Mouse (Mus musculus) embryonic facial prominence, embryonic 15.5 days (tissue): ENCODE results near the gene Ccr4. TPM values are rescaled to one million over a fixed set of nuclear protein-coding genes. Genes with fewer than 3 reads are reported as not detected.

ENCODE experiments used
- ATAC-seq: fragments of 200-750 bp; cut with Nextera tagmentation; 2 replicates; pipeline ENCODE4 v1.8.0; 2017; ENCODE audit warnings: low read depth, moderate TSS enrichment; ENCODE audit not compliant: insufficient number of reproducible peaks, low FRiP score, low TSS enrichment
- H3K27ac ChIP-seq: fragments of 300-500 bp; sonication (generic); replicated peaks from 2 replicates; pipeline ENCODE4 v1.5.1; 2015; ENCODE audit warnings: mild to moderate bottlenecking, inconsistent platforms
- H3K27me3 ChIP-seq: fragments of 300-500 bp; sonication (generic); 2 replicates; pipeline ENCODE4 v1.6.1; 2015; ENCODE audit warnings: inconsistent platforms
- H3K36me3 ChIP-seq: fragments of 300-500 bp; sonication (generic); 2 replicates; pipeline ENCODE4 v1.6.1; 2015; ENCODE audit warnings: mild to moderate bottlenecking, inconsistent platforms
- H3K4me1 ChIP-seq: fragments of 300-500 bp; sonication (generic); 2 replicates; pipeline ENCODE4 v1.6.1; 2015; ENCODE audit warnings: inconsistent platforms
- H3K4me2 ChIP-seq: fragments of 300-500 bp; sonication (generic); replicated peaks from 2 replicates; pipeline ENCODE4 v1.6.1; 2015; ENCODE audit warnings: mild to moderate bottlenecking, inconsistent platforms
- H3K4me3 ChIP-seq: fragments of 300-500 bp; sonication (generic); replicated peaks from 2 replicates; pipeline ENCODE4 v1.5.1; 2015; ENCODE audit warnings: mild to moderate bottlenecking, inconsistent platforms
- H3K9ac ChIP-seq: fragments of 300-500 bp; sonication (generic); 2 replicates; pipeline ENCODE4 v1.6.1; 2015; ENCODE audit warnings: inconsistent platforms
- H3K9me3 ChIP-seq: fragments of 300-500 bp; sonication (generic); replicated peaks from 2 replicates; pipeline ENCODE4 v1.6.1; 2016; ENCODE audit warnings: inconsistent platforms
- WGBS: fragments of 180-500 bp; shearing (Covaris S2); methylation state at CpG from one replicate; pipeline ENCODE4 v1.1.7; 2015; 5-methylcytosine and 5-hydroxymethylcytosine counted together
- polyA plus RNA-seq: library from polyadenylated mRNA; unstranded; fragments of >200 nt; fragmentation: Nextera tagmentation; extraction: Ambion mirVana; gene quantifications from 2 replicates; pipeline ENCODE4 v1.2.1, GENCODE M21; 2015

Gene Ccr4
- 5.3 and 7.3 TPM in 2 replicates for polyA plus RNA-seq

DNA sequence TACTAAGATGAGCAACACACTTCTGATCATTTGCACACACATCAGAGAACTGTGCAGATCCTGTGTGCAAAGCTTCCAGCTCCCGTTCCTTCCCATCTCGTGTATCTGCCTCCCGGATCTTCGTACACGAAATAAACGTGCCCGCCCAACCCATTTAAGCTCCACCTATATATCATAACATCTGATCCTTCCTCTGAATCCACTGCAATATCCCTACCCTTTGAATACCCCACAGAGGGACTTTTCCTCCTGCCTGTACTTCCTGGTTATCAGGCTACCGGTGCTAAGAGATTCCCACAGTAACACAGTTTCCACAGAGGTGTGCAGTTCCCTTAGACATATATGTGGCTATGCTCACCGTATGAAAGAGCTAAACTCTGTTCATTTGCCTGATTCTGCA lies at the start of gene Ccr4:
TSS of gene Ccr4 (minus strand) at position 101 of the 400 bp plus-strand sequence.
- Histone ChIP-seq H3K4me2 (no peak within 1 kb of the TSS), H3K27me3 (peaks cover 3% of the 10 kb centered on the region; the same call in 1 of the 2 replicates), H3K9me3 (no peaks in the 10 kb centered on the region), H3K4me1 (0 out of 2 replicates have a peak, but pooled peaks cover 3% of the 10 kb centered on the region), H3K4me3 (no peak within 1 kb of the TSS), H3K36me3 (no peaks in the 10 kb centered on the region), H3K27ac (no peak within 1 kb of the TSS), H3K9ac (no peak within 1 kb of the TSS)
- no peak for ATAC-seq
- 77% methylated on average over 9 of the region's 9 CpGs for WGBS

DNA sequence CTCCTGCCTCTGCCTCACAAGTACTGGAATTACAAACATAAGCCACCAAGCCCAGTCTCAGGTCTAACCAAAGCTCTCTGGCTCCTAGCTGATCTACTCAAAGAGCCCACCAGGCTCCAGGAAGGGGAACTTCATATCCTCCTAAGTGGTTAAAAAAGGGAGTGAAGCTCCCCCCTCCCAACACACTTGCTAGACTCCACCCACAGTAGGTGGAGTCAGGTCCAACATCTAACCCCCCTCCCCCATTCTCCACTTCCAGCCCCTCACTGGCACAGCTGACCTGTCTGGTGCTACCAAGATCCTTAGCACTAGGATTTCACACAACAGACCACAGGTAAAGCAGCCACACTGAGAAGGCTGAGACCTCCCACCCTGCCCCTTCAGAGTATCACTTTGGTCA lies 49.1 kb upstream of the Ccr4 start:
- ATAC-seq: no peak
- Histone ChIP-seq H3K36me3 (no peaks in the 10 kb centered on the region), H3K4me3 (no peak overlapping the region), H3K27ac (no peak overlapping the region), H3K4me2 (no peak overlapping the region), H3K9ac (no peak overlapping the region), H3K4me1 (0 out of 2 replicates have a peak, but pooled peaks cover 7% of the 10 kb centered on the region), H3K9me3 (no peaks in the 10 kb centered on the region), H3K27me3 (peaks cover 6% of the 10 kb centered on the region; the same call in 1 of the 2 replicates)

DNA sequence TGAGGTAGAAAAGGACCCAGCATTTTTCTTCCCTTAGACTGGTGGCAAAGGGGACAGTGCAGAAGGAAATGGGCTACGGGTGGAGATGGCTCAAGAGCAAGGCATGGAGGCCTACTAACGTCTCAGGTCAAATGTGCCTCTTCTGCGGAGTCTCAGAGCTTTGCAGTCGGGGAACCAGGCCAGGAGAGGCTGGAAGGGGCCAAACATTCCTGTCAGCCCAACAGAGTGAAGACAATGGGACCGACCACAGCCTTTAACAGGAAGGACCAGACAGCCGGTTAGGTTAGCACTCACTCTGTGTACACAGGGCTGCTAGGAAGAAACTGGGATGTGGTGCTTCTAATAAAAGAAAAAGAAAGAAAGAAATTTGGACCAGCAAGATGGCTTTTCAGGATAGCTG lies 45.3 kb upstream of the Ccr4 start:
- Histone ChIP-seq H3K27me3 (no peaks in the 10 kb centered on the region), H3K36me3 (no peaks in the 10 kb centered on the region), H3K4me1 (peaks cover 9% of the 10 kb centered on the region; the same call in 1 of the 2 replicates), H3K27ac (no peak overlapping the region), H3K9ac (no peak overlapping the region), H3K9me3 (no peaks in the 10 kb centered on the region), H3K4me3 (no peak overlapping the region), H3K4me2 (no peak overlapping the region)
- 37% methylated on average over 6 of the region's 6 CpGs for WGBS
- no peak for ATAC-seq

DNA sequence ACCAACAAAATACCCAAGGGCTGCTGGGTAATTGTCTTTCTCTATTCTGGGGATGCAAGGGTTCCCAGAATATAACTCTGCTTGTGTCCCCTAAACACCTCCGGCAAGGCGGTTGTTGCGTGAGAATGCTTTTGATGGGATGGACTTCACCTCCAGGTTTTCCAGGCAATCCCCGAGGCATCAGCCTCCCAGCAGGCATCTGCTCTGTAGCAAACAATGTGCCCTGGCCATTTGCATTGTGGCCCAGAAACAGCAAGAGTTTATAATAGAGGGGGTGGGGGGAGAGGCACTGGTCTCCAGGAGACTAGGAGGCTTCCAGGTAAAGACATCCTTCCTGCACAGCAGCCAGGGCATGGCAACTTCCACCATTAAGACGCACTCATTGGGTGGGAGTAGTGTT lies 44.4 kb upstream of the Ccr4 start:
- no peak overlapping the region for H3K4me2 ChIP-seq
- H3K27me3 ChIP-seq: no peaks in the 10 kb centered on the region
- no peaks in the 10 kb centered on the region for H3K36me3 ChIP-seq
- ATAC-seq: no peak
- H3K27ac ChIP-seq: no peak overlapping the region
- H3K4me3 ChIP-seq: no peak overlapping the region
- no peak overlapping the region for H3K9ac ChIP-seq
- WGBS: 58% methylated on average over 5 of the region's 5 CpGs
- no peaks in the 10 kb centered on the region for H3K9me3 ChIP-seq
- H3K4me1 ChIP-seq: peaks cover 12% of the 10 kb centered on the region; the same call in 1 of the 2 replicates

DNA sequence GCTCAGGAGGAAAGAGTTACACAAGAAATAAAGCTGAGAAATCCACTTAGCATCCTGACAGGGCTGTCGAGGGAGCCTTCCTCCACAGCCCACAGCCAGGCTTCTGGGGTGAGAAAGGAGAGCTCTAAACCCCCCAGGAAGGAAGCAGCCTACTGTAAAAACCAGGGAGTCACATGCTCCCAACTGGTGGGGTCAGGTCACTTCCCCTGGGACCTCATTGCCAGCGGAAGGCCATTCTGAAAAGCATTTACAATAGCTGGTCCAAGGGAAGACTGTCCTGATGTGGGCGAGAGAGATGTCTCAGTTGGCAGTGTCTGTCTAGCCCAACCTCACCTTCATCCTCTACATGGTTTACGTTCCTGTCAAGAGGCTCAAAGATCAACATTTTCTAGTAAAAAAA lies 43.8 kb upstream of the Ccr4 start:
- Histone ChIP-seq H3K9ac (no peak overlapping the region), H3K27ac (no peak overlapping the region), H3K36me3 (no peaks in the 10 kb centered on the region), H3K9me3 (no peaks in the 10 kb centered on the region), H3K4me1 (peaks cover 15% of the 10 kb centered on the region; the same call in 1 of the 2 replicates), H3K4me2 (no peak overlapping the region), H3K27me3 (no peaks in the 10 kb centered on the region), H3K4me3 (no peak overlapping the region)
- ATAC-seq: no peak
- WGBS: 51% methylated on average over 4 of the region's 4 CpGs

DNA sequence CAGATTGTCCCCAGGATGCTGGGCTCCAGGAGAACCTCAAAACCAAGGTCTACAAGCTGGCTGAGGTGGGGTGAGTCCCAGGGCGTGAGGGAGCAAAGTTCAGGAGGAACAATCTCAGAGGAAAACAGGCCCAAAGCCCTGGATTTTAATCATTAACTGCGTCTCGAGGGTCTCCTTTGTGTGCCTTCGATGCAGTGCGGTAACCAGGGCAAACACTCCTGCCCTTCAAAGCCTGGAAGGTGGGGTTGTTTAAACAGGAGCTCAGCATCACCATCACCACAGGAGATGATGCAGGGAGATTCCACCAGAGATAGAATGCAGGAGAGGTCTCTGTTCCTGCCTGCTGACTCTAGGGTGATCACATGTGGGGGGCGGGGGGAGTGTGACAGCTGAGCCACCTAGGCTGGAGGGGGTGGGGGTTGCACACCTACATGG lies 42.9 kb upstream of the Ccr4 start:
- WGBS: 52% methylated on average over 6 of the region's 6 CpGs
- no peaks in the 10 kb centered on the region for H3K27me3 ChIP-seq
- no peak overlapping the region for H3K9ac ChIP-seq
- peaks cover 15% of the 10 kb centered on the region; the same call in 1 of the 2 replicates for H3K4me1 ChIP-seq
- H3K27ac ChIP-seq: no peak overlapping the region
- no peak overlapping the region for H3K4me2 ChIP-seq
- no peak overlapping the region for H3K4me3 ChIP-seq
- H3K36me3 ChIP-seq: no peaks in the 10 kb centered on the region
- H3K9me3 ChIP-seq: no peaks in the 10 kb centered on the region
- ATAC-seq: no peak

DNA sequence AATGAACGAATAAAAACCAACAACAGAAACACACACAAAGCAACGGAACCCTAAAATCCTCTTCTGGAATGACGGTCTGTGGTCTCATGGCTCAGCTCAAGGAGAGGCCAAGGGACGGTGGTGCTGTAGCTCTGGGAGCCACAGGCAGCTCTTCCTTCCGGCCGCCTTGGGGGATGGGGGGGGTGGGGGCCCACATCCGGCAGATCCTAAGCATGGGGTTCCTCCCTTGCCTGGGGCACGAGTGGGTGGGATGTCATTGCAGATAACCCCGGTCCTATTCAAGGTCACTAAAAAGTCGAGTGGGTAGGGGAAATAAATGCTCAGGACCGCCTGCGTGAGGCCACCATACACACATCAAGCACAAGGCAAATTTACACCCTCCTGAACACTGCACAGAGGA lies 42.0 kb upstream of the Ccr4 start:
- Histone ChIP-seq H3K27ac (no peak overlapping the region), H3K4me3 (no peak overlapping the region), H3K36me3 (no peaks in the 10 kb centered on the region), H3K9ac (no peak overlapping the region), H3K4me1 (peaks cover 15% of the 10 kb centered on the region; the same call in 1 of the 2 replicates), H3K27me3 (no peaks in the 10 kb centered on the region), H3K9me3 (no peaks in the 10 kb centered on the region), H3K4me2 (no peak overlapping the region)
- 55% methylated on average over 12 of the region's 12 CpGs for WGBS
- no peak for ATAC-seq

DNA sequence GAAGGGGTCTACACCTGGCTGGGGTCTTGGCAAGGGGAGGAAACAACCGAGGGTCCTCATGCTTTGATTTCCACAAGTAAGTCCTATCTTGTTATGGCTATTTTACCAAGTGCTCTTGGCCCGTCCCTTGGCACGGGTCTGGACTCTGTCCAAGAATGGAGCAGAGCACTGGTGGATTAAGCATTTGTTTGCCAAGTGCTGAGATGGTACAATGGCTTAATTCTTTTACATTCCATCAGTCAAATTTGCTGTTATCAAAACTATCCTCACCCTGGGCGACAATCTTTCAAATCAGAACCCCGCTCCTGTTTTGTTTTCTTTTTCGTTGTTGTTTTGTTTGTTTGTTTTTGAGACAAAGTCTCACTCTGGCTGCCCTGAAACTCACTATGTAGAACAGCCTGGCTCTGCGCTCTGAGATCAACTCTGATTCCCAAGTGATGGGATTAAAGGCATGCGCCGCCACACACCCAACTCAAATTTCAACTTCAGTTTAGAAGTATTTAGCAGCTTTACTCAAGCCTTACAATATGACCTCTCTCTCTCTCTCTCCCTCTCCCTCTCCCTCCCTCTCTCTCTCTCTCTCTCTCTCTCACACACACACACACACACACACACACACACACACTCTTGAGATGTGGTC lies 40.2 kb upstream of the Ccr4 start:
- no peak overlapping the region for H3K4me3 ChIP-seq
- no peaks in the 10 kb centered on the region for H3K36me3 ChIP-seq
- H3K4me2 ChIP-seq: no peak overlapping the region
- 32% methylated on average over 9 of the region's 9 CpGs for WGBS
- H3K27ac ChIP-seq: no peak overlapping the region
- H3K4me1 ChIP-seq: peaks cover 19% of the 10 kb centered on the region; the same call in 1 of the 2 replicates
- H3K9ac ChIP-seq: no peak overlapping the region
- H3K9me3 ChIP-seq: no peaks in the 10 kb centered on the region
- no peaks in the 10 kb centered on the region for H3K27me3 ChIP-seq
- ATAC-seq: no peak

DNA sequence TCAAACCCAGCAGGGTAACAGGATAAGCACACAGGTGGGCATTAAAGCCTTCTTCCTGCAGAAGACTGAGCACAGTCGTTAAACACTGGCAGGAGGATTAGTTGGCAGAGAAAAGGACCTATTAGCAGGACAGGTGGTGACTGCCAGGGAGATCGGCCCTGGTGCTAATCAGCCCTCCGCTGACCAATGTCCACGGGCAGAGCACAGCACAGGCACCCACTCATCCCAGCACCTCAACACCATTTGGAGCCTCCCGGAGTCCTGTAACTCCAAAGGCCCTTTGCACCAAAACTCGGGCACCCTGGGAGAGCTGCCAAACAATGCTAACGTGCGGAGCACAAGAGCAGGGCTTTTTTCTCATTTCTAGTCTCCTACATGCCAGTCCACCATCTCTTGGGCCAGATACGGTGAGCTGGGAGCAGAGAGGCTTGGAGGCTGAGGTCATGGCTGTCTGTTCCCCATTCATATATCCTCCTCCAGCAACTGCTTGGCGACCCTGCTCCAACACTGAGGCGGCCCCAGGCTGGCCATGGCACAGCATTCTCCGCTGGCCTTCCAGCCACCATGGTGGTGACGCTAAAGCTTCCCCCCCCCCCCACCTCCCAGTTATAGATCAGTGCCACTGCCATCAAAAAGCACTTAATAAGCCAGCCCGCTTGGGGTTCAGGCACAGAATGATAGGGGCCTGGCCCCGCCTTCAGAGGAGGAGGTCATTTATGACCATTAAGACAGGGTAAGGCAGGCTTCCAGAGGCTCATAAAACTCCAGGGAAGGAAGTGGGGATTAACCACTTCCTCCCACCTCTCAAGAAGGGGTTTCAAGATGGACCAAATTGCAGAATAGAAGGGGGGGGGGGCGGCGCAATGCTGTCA lies 39.4 kb upstream of the Ccr4 start:
- H3K4me3 ChIP-seq: no peak overlapping the region
- peaks cover 19% of the 10 kb centered on the region; the same call in 1 of the 2 replicates for H3K4me1 ChIP-seq
- H3K9ac ChIP-seq: no peak overlapping the region
- ATAC-seq: no peak
- H3K36me3 ChIP-seq: no peaks in the 10 kb centered on the region
- no peak overlapping the region for H3K27ac ChIP-seq
- H3K27me3 ChIP-seq: no peaks in the 10 kb centered on the region
- WGBS: 72% methylated on average over 17 of the region's 17 CpGs
- H3K4me2 ChIP-seq: no peak overlapping the region
- H3K9me3 ChIP-seq: no peaks in the 10 kb centered on the region

DNA sequence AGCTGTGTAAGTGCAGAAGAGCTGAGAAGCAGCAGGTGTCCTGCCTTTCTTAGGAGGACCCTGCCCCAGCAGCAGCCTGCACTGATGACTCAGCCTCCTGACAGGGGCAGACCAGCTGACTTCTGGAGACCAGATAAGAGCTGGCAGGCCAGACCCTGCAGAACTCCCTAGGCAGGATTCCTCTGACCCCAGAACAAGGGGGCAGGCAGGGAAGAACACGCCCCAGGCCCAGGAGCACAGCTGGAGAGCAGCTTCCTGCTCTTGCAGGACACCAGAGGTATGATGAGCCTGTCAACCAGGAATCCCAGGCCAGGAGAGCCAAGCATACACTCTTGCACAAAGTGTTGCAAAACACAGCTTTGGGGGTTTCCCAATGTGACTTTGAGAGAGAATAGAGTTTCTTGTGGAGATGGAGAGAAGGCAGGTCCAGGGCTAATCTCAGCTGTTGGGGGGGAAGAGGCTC lies 36.6 kb upstream of the Ccr4 start:
- Histone ChIP-seq H3K4me1 (peaks cover 19% of the 10 kb centered on the region; the same call in 1 of the 2 replicates), H3K36me3 (no peaks in the 10 kb centered on the region), H3K9ac (no peak overlapping the region), H3K4me3 (no peak overlapping the region), H3K9me3 (no peaks in the 10 kb centered on the region), H3K27me3 (no peaks in the 10 kb centered on the region), H3K4me2 (no peak overlapping the region), H3K27ac (no peak overlapping the region)
- ATAC-seq: no peak
- WGBS: 40% methylated on average over 1 of the region's 1 CpGs

DNA sequence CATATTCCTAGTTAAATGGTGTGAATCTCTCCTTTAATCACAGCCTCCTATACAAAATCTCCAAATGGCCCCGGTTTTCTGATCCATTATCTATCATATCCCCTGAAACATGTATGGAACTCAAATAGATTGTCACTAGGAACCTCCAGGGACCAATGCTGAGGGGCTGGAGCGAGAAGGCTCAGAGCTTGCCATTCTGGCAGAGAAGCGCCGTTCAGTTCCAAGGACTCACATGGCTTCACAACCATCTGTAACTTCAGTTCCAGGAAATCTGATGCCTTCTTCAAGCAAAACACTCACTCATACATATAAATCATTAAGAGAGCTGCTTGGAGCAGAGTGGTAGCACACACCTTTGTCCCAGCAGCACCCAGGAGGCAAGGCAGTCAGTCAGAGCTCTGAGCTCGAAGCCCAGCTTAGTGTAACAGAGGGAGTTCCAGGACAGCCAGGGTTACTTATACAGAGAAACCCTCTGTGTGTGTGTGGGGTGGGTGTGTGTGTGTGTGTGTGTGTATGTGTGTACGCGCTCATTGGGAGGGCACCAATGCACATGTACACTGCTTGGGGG lies 34.4 kb upstream of the Ccr4 start:
- Histone ChIP-seq H3K4me1 (0 out of 2 replicates have a peak, but pooled peaks cover 6% of the 10 kb centered on the region), H3K9me3 (no peaks in the 10 kb centered on the region), H3K9ac (no peak overlapping the region), H3K27me3 (no peaks in the 10 kb centered on the region), H3K4me3 (no peak overlapping the region), H3K36me3 (no peaks in the 10 kb centered on the region), H3K4me2 (no peak overlapping the region), H3K27ac (no peak overlapping the region)
- 61% methylated on average over 7 of the region's 7 CpGs for WGBS
- no peak for ATAC-seq
